Mouse (Mus musculus) frontal cortex, postnatal 14 days (tissue): ENCODE measurements at regions not wholly inside any gene's neighbourhood (a gene's known extent, or its start where the extent isn't known, plus 50 kb on each side); places are given as distances from the start of the nearest gene placed in this dataset.
"Not testable (repeated sequence)": the region's sequence is repeated elsewhere in the genome, so short reads cannot be mapped to it uniquely, and the experiment has no call there.

Experiments used
- DNase-seq, 2 experiments: peaks; one replicate each; pipeline ENCODE4 v3.0.0; 2022; ENCODE audit warnings: low spot score in 2 of 2

DNA sequence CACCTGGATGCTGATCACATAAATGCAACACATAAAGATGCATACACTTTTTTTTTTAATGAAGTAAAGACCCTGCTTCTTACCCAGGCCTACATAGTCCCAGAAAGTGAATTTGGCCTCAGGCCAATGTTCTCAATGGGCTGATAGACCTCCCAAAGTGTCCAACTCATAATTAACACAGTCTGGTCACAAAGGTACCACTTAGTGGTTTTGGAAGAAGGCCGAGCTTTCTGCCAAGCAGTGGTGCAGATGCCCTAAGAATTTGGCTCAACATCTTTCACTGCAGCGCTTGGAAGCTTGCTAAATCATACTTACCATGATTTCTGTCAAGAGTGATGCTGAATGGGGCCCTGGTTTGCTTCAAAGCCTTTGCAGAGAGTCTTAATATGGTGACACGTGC, 706.4 kb upstream of the Rag2 start:
- no peak for DNase-seq

DNA sequence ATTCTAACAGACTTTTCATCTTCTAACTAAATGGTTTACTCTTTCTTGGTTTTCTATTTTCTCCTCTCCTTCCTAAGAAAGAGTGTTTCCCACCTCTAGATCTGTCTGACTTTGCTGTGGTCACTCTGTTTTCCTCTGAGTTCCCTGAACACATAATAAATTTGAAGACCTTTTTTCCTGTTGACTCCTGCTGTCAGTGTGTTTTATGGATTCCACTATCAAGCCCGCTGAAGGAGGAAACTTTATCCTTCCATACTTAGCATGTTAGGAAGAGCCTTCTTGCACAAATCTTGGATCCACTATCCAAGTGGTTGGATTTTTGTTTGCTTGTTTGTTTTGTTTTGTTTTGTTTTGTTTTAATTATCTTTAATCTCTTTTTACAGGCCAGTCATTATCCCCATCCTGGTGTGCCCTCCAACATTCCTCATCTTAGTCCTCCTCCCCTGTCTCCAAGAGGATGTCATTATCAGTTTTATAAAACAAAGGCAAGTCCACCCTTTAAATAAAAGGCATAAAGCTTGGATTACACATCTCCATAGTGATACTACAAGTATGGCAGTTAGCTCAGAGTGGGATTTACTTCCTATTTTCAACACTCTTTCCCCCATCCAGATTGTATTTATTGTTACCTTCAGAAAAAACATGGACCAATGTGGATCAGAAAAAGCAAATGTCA, 704.8 kb upstream of the Rag2 start:
- no peak for DNase-seq

DNA sequence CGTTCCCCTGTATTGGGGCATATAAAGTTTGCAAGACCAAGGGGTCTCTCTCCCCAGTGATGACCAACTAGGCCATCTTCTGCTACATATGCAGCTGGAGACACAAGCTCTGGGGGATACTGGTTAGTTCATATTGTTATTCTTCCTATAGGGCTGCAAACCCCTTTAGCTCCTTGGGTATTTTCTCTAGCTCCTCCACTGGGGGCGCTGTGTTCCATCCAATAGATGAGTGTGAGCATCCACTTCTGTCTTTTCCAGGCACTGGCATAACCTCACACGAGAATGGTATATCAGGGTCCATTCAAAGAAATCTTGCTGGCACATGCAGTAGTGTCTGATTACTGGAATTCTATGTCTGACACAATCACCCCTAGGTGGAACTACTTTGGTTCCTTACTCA, 675.9 kb upstream of the Rag2 start:
- DNase-seq, result not testable (repeated sequence)

DNA sequence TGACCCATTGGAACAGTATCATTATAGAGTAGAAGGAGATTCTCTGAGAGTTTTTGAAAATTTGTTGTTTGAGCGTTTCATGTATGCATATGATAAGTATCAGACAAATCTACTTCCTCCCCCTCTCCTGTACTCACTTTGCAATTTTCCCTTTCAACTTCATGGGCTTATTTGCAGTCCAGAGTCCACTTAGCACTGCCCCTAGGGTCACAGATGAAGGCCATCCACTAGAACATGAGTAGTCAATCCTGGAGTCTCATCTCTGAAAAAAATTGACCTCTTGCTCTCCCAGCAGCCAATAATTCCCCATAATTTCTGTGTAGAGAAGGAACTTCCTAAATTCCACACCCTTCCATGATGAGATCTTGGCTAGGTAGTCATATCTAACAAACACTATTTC, 665.1 kb upstream of the Rag2 start:
- no peak for DNase-seq

DNA sequence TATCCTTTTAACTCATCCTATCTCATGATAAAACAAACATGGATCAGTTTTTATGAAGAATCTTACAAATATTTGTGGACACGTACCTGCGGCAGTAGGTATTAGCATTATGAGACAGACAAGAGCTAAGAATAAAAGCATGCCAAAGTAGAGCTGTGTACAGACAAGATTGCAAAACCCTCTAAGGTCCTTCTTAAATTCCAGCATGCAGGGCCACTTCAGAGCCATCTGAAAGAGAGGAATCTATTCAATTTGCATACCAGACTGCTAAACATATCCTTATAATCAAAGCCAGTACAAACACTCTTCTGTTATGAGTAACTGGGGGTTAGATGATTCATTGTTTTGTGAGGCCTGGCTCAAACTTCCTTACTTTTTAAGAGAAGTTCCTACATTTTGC, 659.9 kb upstream of the Rag2 start:
- DNase-seq, result no peak

DNA sequence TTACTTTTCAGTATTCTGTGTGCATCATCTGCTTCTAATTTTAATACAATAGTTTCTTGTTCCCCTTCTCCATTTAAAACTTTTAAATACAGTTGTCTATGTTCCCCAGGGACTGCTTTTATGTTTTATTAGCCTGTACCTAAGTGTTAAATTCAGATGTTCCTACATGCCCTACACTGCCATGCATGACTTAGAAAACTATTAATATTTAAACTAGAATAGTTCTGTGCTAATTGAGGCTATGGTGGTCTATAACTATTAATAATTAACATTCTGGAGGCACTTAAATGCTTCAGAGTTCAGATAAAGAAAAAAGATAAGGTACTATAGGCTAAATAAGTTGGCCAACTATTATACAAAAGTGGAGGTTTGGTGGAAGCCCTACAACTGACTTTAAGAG, 647.3 kb upstream of the Rag2 start:
- no peak for DNase-seq

DNA sequence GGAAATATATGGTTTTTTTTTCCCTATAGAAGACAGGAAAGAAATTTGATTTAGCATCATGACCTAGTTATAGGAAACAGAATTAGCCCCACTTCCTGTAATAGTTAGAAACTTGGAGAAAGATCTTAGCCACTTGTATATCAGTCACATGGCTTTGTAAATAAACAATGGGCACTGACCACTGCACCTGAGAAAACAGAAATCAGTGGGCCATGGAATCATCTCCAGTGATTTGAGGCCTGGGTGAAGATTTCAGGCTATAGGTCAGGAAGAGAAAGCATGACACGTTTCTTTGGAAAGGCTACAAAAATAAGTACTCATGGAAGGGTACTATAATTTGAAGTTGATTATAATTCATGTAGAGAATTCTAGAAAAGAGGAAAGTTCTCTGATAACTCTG, 642.2 kb upstream of the Rag2 start:
- DNase-seq, result no peak

DNA sequence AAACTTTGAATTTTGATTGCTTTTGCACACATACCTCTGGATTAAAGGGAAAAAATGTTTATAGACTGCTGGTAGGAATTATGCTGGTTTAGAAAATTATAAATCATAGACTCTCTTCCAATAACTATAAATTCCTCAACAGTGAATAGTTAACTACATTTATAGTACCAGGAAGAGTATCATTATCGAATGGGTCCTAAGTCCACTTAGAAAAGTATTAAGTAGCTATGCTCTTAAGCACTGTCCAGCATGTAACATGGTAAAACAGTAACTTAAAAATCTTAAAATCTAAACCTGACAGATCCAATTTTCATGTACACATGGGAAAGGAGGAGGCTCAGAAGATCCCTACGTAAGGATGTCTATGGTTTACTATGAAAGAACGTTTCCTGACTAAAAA, 609.2 kb upstream of the Rag2 start:
- no peak for DNase-seq

DNA sequence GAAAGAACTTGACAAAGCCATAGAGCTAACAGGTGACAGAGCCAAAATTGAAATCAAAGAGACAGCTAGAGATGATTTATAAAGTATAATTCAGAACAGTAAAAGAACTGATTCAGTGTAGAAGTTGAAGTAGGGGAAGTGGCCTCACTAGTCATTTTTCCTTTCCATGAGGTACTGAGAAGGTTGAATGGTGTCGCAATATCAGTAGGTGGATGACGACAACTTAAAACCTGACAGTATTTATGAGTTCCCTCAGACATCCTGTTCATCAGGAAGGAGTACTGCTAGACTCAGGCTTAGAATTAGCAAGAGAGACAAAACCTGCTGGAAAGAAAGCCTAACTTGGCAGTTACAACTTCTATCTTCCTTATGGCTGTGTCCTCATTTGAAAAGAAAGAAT, 605.1 kb upstream of the Rag2 start:
- DNase-seq, result no peak

DNA sequence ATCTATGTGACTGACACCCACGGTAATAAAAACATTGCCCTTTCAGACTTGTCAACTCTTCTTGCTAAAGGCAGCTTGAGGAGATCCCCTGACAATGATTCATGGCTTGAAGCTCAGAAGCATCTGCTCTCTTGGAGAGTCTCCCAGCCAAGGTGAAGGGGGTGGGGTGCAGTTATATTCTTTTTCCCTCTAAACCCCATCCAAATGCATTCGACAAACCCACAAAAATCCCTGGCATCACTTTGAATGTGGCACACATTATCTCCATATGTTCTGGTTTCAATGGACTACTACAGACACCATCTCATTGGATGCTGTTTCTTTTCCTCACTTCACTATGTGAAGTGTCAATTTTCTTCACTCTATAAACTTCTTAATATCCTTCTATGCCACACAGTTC, 603.0 kb upstream of the Rag2 start:
- peak; percentile 9 to 11 for DNase-seq

DNA sequence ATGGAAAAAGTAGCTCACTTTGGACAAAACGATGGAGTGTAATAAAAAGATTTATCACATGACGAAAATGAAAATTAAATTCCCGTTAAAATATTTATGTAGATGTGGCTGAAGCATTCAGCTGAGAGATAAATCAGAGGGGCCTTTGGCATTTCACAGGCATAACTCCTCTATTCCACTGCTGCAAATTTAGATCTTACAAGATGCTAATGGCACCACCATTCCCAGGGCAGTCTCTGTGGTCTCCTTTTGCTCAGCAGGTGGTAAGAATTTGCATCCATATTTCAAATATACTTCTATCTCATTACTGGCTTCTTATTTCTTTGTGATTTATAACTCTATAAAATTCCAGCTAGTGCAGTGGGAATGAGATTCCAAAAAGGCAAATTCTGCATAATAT, 581.5 kb upstream of the Rag2 start:
- no peak for DNase-seq

DNA sequence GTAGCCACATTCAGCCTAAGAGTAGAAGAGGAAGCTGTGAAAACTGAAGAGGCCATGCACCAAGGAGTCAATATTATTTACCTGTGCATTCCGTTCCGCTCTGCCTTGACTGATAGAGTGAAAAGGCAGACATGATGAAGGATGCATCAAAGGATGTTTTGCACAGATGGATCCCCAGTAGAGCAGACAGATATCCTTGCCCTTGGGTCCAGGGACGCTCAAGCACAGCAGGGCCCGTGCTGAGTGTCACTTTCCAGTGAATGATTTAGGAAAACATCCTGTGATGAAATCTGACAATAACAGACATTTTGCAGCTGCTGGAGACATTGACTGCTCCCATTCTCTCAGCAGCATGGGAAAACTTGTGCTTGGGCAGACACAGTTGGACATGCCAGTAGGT, 561.6 kb upstream of the Rag2 start:
- no peak for DNase-seq

DNA sequence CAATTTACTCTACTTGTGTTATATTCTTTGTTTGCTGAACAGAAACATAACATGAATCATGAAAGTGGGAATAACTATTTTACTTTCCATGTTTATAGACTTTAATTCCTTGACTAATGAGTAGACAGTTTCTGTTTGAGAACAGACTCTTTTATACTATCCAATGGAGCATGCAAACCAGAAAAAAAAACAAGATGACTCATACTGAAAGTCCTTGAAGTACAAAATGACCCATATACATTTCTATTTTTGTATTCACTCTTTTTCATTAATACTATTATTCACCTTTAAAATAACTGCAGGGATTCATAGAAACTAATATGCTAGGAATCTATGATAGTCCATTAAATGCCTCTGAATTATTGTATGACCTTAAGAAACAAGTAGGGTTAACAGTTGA, 549.5 kb upstream of the Rag2 start:
- DNase-seq, result no peak

DNA sequence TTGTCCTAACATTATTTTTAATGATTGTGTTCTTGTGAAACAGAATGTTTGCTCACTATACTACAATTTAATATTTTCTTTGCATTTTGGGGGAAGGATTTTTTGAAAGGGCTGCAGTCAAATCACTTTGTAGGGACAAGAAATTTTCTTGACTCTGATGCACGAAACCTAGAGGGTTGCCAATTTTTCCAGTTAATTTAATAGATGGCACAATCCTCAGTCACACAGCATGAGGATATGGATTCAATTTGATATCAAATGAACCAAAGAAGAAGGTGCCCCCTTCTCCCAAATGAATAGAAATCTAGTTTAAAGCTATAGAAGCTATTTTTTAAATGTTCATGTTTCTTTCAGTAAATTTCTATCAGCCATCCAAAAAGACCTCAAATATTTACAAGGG, 544.3 kb upstream of the Rag2 start:
- DNase-seq, result no peak

DNA sequence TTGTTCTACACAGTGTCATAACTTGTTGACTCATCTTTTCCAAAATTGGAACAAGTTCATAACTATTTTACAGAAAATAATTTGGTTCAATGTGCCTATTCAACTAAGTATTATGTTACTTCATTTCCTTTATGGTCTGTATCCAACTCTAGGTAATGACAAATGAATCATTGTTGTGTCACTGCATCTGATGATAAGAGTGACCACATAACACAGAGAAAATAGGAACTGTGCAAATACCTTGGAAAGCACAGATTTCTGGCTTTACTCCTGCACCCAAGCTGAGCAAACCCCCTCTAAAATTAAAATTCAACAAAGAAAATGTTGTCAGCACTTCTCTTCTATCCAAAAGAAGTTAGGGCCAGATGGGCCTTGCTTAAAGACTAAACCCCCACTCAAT, 540.7 kb upstream of the Rag2 start:
- no peak for DNase-seq

DNA sequence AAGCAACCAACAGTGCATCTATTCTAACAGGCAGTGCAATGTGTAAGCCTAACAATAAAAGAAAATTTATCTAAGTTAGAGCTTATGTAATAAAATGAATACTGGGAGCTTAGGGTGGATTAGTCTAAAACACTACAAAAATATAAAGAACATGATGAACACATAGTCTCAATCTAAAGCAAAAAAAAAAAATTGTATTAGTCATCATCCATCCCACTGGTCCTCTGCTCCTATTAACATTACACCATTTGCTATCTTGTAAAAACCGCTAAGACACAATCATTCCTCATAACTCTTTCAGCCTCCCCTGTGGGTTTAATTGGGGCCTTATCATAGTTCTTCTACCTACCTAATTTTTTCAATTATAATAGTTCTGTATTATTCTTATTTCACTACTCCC, 539.9 kb upstream of the Rag2 start:
- DNase-seq, result no peak

DNA sequence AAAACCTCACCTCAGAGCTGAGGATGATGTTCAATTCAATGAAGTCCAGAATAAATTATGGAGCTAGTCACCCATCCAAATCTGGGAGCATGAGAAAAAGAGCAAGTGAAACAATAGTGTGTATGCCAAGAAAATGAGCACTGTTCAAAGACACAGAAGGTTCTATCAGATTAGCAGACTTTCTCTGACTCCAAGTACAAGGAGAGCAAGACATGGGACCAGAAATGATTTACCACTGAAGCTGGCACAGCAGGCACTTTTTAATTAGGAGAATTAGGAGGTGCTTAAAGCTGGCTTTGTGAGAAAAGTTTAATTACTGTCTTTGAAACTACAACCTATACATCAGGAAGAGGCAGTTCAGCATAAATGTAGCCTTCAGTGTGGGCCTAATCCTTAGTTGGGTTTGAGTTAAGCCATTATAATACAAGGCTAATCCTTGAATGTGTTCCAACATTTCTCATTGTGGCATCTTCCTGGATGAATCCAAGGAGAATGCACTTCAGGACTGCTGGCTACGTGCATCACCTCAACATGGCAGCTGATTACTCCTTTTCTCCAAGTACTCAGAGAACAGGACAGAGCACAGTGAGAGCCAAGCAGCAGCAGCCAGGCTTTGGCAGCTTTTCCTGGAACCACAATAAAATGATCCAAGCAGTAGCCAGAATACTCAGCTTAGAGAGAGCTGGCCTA, 517.2 kb upstream of the Rag2 start:
- DNase-seq, result no peak

DNA sequence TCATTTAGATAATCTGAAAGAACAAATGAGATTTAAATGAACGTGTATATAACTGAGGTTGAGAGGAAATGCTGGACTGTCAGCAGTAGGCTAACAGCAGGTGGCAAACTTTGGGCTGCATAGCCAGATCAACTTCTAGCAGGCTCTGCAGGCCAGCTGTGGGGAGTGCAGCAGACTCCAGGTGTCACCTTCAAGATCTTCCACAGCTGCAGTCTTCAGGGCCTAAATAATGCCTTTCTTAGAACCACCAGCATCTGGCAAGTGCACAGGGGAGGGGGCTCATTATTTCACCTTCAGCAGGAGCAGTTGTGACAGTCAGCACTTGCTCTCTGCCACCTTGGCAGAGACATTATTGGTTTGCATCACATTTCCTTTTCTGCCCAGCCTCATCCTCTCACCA, 487.7 kb upstream of the Rag2 start:
- DNase-seq, result no peak

DNA sequence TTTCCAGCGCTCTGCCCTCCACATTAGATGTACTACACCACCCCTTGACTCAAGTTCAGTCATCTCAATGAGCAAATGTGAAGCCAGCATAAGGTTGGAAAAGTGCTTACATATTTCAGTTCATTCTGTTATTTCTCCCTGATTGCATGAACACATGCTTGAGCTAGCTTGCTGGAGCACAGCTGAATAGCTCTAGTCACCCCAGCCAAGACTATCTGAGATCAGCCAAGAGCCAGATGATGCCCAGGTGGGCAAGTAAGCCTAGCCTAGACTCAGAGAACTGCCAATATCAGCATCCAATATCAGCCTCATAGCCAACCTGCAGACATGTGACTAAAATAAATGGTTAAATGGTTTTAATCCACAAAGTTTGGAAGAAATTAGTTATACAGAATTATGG, 484.6 kb upstream of the Rag2 start:
- DNase-seq, result no peak

DNA sequence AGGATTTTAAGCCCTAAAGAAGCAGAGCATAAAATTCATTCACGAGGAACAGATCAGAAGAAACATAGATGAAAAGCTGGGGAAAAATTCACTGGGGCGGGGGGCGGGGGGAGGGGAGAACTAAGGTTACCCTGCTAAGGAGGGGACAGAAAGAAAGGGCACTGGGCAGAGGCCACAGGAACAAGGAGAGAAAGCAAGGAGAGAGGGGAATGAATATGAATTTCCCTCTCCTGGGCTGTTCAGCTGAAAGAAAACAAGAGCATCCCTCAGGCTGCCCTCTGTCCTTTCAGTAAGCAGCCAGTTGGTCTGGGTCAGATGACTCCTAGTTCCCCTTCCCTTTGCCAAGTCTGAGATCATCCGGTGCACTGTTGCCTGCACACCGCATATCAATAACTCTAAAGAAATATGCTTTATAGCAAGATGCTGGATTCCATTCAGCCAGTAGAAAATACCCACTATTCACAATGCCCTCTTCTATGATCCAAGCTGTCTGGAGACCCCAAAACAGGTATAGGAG, 467.7 kb upstream of the Rag2 start:
- no peak for DNase-seq

DNA sequence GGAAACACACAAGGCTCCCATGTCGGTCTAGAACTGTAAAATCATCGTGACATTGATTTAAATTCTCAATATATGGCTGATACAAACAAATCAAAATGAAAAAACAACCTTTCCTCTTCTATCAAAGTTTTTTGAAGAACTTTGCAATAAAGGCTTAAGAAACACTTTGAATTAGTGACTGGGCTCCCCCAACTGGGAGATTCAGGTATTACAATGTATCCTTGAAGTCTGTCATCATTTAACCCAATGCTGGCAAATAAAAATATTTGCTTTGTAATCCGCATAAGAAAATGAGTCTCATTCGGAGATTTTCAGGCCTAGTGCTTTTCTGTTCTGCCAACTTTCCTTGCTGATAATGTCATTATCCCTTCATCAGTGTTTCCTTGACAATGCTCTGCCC, 465.2 kb upstream of the Rag2 start:
- DNase-seq, result peak in 1 of 2 experiments; percentile 24

DNA sequence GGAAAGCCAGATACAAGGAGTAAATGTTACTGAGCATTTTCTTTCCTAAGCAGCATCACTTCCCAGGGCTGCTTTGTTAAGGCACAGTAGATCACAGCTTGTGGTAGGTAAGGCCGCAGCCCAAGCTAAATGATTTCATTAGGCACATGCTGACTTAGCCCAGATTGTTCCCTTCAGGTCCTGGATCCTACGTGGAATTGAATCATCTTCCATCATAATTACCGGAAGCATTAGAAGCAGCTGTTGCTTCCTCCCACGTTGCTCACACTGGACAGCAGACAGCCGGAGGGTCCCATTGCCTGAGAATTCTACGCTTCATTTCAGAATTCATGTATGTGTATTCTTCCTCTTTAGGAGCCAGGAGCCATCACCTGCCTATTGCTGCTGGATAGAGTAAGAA, 458.6 kb upstream of the Rag2 start:
- DNase-seq, result no peak

DNA sequence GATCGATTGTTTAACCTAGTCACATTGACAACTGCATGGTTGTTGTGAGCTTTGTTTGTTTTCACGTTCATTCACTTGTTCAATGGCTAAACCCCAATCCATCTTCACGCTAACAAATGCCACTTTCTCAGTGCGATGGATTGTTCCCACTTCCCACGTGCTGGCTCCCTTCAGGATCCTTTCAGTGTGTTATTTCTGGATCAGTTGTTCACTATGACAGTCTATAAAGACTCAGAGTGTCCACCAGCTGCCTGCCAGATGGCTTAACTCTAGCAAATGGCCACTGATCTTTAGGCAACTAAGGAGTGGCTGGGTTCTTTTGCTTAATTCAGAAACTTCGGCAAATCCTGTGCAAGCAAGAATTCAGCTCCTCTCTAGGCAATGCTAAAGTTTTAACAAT, 451.7 kb upstream of the Rag2 start:
- peak in 1 of 2 experiments; percentile 13 for DNase-seq

DNA sequence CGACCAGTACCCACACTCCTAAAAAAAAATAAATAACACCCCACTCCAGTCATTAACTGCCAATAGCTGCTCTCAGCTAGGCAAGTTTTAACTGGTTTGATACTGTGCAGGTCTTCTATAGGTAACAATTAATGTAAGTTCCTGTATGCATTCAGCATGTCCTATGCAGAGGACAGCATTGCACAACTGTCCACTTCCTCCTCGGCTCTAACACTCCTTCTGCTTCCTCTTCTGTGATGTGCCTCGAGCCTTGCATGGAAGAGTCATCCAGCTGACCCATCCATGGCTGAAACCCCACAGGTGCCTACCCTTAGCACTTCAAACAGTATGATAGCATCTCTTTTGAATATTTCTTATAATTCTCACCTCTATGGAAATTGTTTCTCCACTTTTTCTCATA, 449.4 kb upstream of the Rag2 start:
- no peak for DNase-seq
